Mouse (Mus musculus) hematopoietic stem cell, adult 5-6 weeks (primary cell): Measurements from ENCODE around the gene Fam241a. TPM values are rescaled to one million over a fixed set of nuclear protein-coding genes. Genes with fewer than 3 reads are reported as not detected.

ENCODE experiments used
- ATAC-seq, 2 experiments: fragments of 125-278 bp in 1 of 2; replicated peaks in 1 of 2; 2 replicates each; pipeline ENCODE4 v1.8.0; 2016 to 2017; ENCODE audit warnings: inconsistent platforms in 2 of 2, mild to moderate bottlenecking in 2 of 2, moderate number of reproducible peaks in 2 of 2, low read depth in 1 of 2, moderate TSS enrichment in 1 of 2; ENCODE audit not compliant: low FRiP score in 2 of 2, poor library complexity in 2 of 2, severe bottlenecking in 2 of 2, insufficient read depth in 1 of 2, low TSS enrichment in 1 of 2
- total RNA-seq: library from RNA; stranded (forward); fragments of 172-1452, 232-1000 nt; gene quantifications from 2 replicates; pipeline ENCODE4 v1.2.3, GENCODE M21; 2017

Fam241a gene
- total RNA-seq, 1 experiment from 2014 or later = 10.6 TPM

GRCm38 (mm10) chr3:127848088-127848808 lies 47.9 kb downstream of the Fam241a start:
- no peak for ATAC-seq

DNA sequence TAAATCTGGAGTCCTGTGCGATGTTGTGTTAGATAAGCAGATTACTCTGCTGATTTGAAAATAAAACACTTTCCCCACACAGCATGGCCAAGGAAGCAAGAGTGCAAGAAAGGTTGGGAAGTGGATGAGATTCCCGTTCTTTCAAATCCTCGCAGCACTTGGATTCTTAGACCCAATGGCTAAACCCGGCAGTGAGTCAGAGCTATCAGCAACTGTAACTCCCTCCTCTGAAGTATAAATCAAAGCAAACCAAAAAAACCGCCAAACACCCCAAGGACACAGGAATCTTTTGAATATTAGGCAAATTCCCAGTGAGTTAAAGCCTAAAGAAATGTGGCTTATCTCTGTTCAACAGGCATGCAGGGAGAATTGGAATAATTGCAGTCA lies 52.2 kb downstream of the Fam241a start:
- ATAC-seq = no peak

DNA sequence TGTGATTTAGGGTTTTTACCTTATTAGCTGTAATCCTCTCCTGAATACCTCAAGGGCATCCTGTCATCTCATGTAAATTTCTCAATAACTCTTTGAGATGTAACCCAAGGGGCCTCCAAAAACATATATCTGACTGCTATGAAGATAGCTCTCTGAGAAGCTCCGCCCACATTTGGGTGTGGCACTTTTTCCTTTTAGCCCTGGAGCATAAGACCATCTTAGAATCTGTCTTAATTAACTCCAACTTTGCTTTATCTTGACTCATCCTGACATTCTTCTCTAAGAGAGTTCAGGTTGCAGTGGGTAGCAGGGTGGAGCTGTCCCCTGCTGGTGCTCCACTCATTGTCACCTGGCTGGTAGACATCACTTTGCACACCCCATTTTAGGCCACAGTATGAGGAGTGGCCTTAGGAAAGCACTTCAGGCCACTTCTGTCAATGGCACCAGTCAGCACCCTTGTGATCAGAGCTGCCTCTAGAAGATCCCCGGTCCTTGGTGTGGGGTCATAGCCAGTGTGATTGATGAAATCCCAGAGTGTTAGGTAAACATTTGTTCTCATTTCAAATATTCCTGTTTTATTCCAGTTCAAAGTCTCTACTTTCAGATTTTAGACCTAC lies 52.7 kb downstream of the Fam241a start:
- ATAC-seq = no peak

GRCm38 (mm10) chr3:127841926-127842325 lies 54.2 kb downstream of the Fam241a start:
- ATAC-seq = no peak

- ATAC-seq = no peak
Measured at GRCm38 (mm10) chr3:127837972-127838644, 58.0 kb downstream of the Fam241a start.

DNA sequence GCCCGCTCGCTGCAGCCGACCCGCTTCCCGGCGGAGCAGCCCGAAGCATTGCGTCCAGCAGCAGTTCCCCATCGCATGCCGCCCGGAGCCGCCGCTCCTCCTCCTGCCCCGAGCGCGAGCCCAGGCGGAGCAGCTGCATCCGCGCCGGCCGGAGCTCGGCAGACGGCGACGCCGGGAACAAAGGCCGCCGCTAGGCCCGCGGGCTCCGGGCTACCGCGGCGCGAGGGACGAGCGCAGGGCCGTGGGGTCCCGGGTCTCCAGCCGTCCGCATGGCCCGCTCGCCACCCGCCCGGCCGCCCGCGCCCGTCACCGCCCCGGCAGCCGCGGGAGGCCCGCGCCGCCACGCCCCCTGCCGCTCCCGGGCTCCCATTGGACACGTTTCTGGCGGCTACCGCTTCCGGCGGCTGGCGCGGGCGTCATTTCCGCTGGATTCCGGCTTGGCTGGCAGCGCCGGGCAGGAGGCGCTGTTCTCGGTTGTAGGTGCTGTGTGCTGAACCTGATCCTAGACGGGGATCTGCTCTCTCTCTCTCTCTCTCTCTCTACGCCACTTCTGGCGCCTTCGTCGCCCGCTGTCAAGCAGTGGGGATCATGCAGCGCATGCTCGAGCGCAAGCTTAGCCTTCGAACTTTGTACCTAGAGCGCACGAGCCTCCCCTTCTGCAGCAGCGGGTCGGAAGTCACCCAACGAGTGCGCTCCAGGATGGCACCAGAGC lies 58.8 kb downstream of the Fam241a start, which contains the start of gene Ap1ar:
Ap1ar (minus strand) TSS at position 370 of the 712 bp plus-strand sequence.
- peak; percentile 97 to 98 for ATAC-seq

GRCm38 (mm10) chr3:127836798-127837153 lies 59.3 kb downstream of the Fam241a start:
- ATAC-seq = no peak

- no peak for ATAC-seq
Measured at GRCm38 (mm10) chr3:127835594-127835993, 60.5 kb downstream of the Fam241a start.

DNA sequence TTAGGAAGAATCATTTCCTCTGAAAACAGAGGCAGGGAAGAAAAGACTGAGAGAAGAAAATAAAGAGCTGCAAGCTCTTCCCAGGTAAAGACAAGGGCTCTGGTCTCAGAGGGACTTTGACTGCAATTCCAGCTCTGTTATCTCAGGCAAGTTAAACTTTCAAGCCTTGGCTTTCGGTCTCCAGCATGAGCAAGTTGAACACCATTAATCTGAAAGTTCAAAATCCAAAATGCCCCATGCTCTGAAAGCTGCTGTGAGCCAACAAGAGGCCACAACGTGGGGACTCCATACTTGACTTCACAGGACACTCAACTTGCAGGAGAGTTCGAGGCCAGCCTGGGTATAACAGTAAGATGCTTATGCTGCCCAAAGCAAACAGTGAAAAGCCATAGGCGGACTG lies 62.1 kb downstream of the Fam241a start:
- ATAC-seq = no peak

- peak; percentile 87 to 92 for ATAC-seq
Measured at GRCm38 (mm10) chr3:127831079-127831478, 65.0 kb downstream of the Fam241a start.

- ATAC-seq = no peak
Measured at GRCm38 (mm10) chr3:127830183-127830582, 65.9 kb downstream of the Fam241a start.

DNA sequence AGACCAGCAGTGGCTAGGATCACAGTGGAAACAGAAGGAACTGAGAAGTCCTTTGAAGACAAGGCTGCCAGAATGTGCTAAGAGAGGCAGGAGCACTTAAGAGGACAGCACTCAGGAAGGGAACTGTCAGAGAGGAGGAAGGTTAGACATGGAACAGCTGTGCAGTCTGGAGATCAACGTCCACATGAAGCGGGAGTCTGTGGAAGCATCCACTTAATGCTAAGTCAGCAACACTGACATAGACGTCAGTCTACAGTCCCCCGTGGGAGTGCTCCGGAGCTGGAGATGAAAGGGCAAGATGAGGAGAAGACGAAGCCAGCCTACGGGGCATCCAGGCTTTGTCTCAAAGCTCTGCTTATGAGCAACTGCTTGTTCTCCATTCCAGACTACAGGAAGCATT lies 69.0 kb downstream of the Fam241a start:
- no peak for ATAC-seq

DNA sequence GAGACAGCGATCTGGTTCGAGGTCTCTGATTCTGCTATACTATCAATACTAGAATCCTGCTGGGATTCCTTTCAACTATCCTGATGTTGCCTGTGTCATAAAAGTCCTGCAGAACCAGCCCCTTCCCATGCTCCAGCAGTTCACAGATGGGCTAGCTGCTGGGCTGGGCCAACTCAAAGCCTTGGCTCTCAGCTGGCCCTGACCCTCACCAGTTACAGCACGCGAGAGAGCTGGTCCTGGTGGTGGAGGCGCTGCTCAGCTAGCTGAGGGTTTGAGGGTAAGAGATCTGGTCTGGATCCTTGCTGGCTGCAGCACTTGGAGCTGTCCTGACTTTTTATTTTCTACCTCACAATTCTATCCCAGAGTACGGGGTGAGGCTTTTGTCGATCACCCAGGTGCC lies 69.6 kb downstream of the Fam241a start:
- ATAC-seq = no peak

DNA sequence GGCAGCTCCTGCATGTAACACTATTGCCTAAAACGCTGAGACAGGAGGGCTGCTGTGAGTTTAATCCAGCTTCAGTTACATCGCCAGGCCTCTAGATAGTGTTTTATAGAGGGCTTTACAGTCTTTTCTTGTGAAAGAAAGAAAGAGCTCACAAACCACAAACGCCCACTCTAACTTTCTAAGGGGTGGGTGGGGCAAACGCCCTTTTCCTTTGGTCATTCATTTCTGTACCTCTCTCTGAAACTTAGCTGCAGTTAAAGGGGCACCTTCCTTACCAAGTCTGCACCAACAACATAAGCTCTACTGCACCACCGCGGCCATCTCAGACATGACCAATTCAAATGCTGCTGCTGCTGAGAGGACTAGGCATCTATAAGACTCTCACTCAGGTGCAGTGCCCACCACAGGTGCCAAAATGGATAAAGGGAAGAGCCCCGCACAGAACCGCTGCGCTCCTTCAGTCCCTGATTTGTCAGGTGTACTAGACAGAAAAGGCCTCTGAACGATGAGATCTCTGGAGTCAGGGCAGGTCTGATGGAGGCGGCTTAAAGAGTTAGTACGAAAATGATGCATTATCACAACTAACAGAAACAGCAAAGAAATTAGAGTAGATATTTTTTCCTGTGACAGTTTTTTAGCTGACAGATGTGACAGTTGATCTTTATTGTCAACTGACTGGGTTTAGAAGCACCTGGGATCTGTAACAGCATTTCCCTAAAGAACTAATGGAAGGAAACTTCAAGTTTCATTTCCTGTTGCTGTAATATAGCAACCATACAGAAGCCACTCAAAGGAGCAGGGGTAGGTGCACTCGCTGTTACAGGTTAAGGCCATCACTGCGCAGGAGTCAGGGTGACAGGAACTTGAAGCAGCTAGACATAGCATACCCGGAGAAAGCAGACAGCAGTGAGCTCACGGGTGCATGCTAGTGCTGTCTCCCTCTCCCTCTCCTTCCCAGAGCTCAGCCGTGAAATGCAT lies 71.9 kb downstream of the Fam241a start:
- peak; percentile 59 to 62; a peak in 3 of 4 replicates for ATAC-seq

DNA sequence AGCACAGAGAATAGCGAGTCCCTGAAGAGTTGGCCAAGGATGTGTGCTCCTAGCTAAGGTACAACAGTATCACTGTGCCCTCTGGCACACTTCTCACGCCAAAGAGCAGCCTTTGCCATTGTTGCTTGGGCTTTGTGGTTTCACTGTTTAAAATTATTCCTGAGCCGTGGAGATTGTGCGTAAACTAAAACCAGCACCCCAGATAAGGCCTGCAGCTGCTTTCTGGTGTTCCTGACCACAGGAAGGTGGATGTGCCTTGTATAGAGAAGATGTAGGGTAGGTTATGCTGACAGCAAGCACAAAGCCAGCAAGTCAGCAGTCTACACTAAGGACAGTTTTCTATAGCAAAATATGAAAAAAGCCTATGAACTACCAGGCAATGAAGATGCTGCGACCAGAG lies 74.9 kb downstream of the Fam241a start:
- peak in 1 of 2 experiments; percentile 9; a peak in 1 of 4 replicates for ATAC-seq

- ATAC-seq = no peak
Measured at GRCm38 (mm10) chr3:127820400-127820799, 75.7 kb downstream of the Fam241a start.
